Mouse (Mus musculus) retina, embryonic 14.5 days (tissue): ENCODE data around the gene Fbxw5.

ENCODE experiments used
- DNase-seq: peaks from one replicate; pipeline ENCODE4 v3.0.0-alpha.2; 2015; ENCODE audit warnings: low spot score

Gene Fbxw5

DNA sequence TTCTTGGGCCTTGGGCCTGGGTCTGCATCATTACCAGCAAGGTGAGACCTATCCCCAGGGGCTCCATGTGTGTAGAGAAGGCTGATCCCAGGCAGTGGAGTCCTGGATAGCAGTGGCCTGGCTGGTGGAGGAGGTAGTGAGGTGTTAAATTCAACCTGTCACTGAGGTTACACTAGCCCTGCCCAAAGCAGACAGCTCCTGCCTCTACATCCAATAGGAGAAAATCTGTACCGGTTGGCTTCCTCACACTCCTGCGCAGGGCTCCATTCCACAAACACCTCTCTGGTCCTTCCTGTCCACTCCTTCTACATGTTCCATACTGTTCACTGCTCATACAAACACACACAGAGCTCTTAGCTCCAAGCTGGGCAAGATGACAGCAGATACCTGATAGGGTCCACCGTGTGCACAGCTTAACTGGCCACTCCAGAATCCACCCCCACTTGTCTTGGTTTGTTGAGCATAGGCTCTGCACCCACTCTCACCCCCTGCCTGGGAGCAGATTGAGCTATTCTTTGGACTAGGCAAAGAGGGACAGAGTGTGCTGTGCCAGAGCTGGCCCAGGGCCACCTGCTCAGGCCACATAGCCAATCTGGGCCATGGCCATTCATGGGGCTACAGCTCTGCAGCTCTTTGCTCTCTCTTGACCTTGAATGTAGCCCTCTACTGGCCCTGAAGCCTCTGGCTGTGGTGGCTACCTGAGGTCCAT is 22.4 kb upstream of the Fbxw5 start:
- no peak for DNase-seq

DNA sequence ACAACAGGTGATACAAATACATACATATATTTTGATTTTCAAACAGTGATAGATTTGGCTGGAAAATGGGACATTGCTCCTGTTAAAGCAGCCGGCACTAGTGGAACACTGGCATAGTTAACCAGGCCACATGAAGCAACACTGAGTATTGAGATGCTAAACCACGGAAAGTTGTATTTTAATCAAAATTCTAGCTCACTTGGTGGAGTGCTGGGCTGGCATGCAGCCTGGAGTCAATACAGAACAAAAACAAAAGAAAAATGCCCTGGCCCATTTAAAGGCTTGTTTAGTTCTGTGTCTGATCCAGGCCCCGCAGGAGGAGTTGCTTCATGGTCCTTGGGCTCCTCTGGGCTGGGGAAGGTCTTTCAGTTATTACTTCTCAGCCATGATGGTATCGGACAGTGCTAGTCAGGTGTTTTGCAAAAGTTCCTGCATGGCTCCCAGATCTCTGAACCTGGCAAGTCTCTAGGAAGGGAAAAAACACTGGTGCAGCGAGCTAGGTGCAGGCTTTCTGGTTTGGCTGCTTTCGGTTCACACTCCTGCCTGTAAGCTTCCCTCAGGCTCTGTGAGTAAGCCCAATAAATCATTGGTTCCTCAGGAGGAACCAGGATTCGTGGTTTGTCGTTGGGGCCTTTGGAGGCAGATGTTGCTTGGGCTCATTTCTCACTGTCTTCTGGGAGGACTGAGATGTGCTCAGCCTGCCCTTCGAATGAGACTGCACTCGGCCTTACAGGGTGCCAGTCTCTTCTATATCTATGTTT is 20.8 kb upstream of the Fbxw5 start:
- no peak for DNase-seq

DNA sequence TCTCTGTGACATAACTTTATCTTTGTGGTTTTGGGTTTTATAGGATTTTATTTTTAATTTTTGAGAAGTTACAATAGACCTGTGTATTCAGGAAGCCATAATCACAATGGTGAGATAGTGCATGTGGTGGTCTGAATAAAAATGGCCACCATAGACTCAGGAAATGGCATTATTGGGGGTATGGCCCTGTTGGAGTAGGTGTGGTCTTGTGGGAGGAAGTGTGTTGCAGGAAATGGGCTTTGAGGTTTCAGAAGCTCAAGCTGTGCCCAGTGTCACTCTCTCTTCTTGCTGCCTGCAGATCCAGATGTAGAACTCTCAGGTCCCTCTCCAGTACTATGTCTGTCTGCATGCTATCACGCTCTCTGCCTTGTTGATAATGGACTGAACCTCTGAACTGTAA is 20.0 kb upstream of the Fbxw5 start:
- no peak for DNase-seq

DNA sequence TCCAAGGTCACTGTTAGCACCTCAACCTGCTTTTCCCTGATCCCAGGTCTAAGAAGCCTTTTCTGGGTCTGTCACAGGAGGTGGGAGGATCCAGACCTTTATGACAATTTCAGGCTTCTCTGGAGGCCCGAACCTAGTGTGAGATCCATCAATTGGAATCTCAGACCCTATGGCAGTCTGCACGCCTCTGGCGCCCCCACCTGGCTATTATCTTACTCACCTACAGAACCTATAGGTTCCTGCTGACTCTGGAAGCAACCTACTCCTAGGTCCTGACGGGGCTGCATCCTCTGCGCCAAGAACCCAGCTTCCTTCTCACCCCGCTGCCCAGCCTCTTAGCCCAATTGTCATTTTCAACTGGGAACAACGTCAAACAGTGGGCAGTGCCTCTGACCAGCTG is 17.6 kb upstream of the Fbxw5 start:
- peak; percentile 74 for DNase-seq

DNA sequence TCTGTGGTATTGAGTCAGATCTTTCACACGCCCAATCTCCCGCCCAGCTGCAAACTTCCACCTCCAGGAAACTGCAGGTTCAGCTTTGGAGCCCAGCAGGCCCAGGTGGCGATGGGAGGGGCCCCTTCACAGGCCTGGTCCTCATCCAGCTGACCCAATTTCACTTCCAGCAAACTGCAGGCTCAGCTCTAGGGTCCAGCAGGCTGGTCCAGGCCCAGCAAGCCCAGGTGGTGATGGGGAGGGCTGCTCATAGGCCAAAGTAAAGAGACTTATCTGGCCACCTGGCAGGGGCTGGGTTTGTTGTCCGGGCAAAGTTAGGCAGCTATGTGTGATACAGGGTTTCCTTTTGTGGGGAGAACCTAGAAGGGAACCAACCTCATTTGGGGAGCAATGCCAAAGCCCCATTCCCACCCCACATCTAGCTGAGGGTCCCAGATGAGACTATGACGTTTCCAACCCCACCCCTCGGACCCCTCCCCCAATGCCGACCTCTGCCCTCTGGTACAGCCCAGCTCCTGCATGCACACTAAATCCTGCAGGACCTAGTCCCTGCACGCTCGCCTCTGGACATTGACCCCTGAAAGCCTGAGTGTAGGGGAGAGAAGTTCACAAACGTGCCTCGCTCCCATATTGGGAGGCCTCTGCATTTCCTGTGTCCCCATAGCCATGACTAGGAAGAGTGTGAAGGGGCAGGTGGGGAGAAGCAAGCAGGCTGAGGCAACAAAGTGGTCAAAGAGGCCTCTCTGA is 15.5 kb upstream of the Fbxw5 start:
- no peak for DNase-seq

DNA sequence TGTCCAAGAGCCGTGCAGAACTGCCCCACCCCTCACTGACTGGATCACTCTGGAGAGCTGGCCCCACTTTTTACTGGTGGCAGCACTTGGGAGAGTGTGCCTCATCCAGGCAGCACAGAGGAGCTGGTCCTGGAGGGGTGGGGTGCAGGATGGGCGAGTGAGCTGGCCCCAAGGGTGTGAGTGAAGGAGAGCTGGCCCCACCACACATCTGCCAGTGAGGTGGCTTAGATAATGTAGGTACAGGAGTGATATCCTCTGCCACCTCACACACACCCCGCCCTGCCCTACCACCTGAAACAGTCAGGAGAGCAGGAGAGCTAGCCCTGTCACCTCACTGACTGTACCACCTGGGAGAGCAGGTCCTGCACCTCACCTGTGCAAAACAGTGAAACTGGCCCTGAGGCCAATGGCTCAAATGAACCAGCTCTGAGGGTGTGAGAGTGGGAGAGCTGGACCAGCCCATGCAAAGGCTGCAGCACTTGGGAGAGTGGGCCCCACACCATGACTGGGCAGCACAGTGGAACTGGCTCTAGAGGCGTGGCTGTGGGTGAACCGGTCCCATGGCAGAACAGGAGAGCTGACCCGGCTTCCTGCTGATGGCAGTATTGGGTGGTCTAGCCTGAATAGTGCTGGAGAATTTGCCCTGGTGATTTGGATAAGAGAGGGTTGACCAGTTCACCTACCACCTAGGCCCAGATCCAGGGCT is 12.4 kb upstream of the Fbxw5 start:
- no peak for DNase-seq

DNA sequence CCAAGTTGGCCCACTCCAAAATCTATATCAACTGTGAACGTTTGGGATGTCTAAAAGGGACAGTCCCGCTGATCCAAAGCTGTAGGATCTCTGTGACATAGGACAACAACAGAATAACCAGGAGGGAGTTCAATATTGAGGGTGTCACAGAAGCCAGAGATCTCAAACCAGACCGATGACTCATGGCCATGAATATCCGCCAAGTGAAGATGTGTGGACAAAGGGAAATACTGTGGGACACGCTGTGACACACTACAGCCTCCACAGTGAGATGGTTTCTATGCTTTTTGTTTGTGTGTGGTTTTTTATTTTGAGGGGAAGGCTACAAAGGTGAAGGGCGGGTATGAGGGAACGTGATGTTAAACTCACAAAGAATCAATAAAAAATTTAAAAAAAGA is 11.9 kb upstream of the Fbxw5 start:
- DNase-seq = no peak

DNA sequence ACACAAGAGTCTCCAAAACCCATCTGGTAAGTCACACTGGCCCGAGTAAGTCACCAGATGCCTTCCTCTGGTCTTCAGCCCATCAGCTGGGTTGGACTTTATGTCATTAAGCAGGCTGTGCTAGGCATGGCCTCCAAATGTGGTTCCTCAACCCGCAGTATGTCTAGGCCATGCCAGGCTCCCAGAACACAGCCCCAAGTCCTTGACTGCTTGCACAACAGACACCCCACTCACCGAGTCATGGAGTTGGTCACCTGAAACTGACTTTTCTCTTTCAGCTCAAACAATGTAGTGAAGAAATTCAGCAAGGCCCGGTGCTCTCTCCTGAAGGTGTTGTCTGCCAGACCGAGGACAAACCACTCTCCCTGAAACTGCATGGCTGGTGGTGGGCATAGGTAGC is 7.6 kb upstream of the Fbxw5 start:
- no peak for DNase-seq

DNA sequence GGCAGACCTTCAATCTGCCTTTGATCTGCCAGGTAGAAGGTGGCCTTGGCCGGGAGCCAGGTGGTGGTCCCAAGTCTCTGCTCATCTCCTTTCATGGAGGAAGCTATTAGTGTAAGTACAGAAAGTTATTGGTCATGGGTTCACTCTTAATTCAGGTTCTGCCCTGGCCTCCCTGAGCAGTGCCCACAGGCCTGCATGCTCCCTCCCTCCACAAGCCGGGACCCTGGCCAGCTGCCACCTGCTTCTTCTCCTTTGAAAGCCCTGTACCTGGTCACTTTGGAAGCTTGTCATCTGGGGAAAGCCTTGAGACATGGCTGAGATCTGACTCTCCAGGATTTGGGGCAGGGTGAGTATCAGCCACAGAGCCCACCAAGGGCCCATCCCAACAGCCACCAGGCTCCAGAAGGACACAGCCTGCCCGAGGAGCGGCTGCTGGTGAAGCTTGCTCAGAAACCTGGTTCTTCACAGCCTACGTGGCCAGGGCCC is 7.0 kb upstream of the Fbxw5 start, which contains the start of gene Lcn12:
Lcn12 (minus strand) TSS at position 436 of the 486 bp plus-strand sequence.
- DNase-seq = no peak

DNA sequence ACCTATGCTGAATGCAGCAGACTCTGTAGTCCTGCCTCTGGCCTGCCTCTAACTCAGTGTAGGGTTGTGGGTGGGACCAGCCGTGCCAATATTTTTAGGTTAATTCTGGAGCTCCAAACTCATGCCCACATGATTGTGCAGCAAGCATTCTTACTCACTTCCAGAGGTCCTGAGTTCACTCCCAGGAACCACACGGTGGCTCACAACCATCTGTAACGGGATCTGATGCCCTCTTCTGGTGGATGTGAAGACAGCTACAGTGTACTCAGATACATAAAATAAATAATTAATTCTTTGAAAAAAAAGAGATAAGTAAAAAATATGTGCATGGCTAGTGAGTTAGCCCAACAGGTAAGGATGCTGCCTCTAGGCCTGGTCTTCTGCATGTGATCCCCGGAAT is 4.1 kb upstream of the Fbxw5 start:
- DNase-seq = peak; percentile 66

DNA sequence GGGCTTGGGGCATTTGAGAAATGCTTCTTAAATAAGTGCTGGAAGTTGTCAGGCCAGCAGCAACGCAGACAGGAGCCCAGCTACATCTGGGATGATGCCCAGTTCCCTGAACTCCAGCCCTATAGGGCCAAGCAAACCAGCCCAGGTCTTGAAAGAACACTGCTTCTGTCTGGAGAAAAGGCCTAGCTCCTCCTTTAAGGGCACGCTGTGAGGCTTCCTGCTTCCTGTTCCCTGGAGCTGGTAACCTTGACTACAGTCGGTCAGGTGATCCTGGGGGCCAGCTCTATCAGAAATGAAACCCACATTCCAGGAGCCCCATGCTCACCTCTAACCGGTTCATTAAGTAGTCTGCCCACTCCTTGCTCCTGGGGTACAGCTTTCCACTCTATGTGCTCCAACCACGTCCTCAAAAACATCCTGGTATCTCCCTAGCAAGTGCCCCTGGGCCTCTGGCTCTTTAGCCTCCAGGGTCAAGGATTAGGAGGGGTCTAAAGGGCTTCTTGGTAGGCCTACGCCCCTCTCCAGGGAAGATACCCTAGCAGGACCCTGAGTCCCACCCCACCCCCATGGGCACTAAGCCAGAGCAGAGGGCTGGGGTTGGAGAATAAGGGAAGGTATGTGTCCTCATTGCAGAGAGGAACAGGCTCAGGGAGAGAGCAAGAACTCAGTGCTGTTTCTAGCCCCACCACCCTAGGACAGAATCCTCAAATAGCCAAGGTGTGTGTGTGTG is 2.5 kb upstream of the Fbxw5 start:
- DNase-seq = no peak

DNA sequence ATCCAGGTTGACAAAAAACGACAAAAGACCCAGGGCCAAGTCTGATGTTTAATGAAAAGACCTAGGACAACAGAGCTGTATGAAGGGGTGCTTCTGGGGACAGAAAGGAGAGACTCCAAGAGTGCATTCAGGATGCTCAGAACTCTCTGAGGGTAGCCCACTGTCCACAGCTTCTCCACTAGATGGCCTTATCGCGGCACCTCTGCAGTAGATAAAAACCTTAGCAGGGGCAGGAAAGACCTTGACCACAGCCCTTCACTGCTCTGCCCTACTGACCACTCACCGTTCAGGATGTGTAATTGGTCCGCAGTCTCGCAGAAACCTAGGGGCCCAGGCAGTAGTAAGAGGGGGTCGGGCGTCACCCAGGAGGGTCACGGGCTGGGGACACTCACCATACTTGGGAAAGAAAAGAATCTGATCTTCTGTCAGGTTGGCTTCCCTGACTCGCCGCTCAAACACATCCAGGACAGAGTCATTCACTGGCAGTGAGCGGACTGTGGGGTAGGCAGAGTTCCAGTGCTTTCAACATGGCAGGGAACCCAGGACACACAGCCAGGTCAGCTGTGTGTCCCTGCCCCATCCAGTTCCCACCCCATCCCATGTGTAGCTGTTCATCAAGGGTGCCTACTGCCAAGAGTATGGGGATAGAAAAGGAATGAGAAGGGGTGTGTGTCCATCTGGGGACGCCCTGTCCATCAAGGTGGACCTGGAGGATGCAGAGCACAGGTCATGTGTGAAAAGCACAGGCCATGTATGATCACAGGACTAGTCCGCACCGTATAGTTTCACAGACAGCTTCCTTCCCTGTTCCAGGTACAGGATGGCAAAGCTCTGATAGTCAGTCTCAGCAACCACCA is 1.7 kb upstream of the Fbxw5 start:
- no peak for DNase-seq

DNA sequence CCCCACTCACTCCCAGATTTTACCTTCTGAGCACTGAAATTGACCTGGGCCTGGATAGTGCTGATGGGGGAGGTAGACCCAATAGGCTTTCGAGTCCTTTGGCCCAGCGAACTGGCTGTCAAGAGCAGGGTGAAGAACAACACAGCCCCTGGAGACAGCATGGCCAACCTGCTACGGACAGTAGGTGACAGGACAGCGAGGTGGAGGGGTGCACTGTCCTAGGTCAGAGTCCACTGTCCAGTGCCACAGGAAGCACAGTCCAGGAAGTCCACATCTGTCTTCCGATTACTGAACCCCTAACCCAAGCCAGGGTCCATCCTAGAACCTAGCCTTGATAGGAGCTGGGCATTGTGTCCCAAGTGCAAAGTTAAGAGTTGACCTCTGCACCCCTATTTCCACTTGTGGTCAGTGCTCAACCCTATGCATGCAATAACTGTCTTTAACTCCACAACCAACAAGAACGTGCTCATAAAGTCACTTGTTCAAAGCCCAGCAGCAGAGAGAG is 427 bp upstream of the Fbxw5 start:
- DNase-seq = no peak

DNA sequence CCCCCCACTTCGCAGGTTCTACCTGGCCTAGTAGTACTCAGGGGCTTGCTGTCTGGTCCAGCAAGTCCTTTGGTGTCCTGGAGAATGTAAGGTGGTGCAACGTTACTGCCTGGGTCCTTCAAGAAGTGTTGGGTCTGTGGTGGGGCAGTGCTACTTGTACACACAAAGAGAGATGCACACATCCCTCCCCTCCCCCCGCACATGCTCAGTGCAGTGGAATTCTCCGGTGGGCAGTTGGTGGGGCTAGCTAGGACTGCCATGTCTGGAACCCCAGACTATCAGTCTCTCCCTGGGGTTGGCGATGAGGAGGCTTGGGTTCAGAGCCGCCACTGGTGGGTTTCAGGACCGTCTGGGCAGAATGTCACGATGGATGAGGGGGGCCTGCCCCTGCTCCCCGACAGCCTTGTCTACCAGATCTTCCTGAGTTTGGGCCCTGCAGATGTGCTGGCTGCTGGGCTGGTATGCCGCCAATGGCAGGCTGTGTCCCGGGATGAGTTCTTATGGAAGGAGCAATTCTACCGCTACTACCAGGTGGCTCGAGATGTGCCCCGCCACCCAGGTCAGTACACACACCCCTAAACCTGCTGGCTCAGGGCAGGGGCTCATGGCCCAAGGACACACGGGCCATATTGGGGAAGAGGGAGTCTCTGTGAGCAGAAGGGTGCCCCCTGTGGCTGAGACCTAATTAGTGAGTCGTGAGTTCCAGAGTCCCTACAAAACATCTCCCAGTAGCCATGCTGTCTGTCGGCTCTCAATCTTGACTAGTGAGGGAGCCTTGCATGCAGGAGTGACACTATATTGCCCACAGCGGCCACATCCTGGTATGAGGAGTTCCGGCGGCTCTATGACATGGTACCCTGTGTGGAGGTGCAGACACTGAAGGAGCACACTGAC is 1.3 kb downstream of the Fbxw5 start, which contains the start of gene C8g:
C8g (minus strand) TSS at position 127 of the 894 bp plus-strand sequence.
- DNase-seq = peak; percentile 13

DNA sequence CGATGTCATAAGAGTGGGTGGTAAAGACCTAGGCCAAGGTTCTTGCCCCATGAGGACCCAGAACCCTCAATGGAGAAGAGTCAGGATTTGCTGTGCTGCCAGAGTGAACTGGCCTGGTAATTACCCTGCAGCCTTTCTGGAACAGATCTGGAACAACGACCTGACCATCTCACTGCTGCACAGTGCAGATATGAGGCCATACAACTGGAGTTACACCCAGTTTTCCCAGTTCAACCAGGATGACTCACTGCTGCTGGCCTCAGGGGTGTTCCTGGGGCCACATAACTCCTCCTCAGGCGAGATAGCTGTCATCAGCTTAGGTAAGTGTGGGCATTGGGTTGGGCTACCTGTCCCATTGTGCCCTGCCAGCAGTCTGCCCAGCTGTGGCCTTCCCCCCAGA is 2.2 kb downstream of the Fbxw5 start:
- DNase-seq = no peak

DNA sequence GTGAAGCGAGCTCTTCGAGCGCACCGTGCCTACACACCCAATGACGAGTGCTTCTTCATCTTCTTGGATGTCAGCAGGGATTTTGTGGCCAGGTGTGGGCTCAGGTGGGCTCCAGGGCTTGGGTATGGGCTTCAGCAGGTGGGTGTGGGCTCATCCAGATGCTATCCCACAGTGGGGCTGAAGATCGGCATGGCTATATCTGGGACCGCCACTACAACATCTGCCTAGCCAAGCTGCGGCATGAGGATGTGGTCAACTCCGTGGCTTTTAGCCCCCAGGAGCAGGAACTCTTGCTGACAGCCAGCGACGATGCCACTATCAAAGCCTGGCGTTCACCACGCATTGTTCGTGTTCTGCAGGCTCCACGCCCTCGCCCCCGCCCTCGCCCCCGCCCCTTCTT is 4.0 kb downstream of the Fbxw5 start:
- no peak for DNase-seq

DNA sequence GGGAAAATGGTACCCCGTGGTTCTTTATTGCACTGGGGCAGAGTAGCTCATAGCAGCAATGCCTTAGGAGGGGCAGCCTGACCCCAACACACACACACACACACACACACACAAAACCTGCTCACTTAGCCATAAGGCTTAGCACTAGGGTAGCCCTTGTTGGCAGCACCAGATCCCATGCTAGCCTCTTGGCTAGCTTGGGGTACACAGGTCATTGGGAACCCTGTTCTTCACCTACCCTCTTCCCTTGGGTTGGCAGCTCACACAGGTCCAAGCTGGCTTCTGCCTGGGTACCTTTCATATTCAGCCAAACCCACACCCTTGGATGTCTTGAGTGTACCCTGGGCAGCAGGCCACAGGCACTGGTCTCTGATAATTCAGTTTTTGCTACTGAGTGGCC is 4.5 kb downstream of the Fbxw5 start:
- no peak for DNase-seq

DNA sequence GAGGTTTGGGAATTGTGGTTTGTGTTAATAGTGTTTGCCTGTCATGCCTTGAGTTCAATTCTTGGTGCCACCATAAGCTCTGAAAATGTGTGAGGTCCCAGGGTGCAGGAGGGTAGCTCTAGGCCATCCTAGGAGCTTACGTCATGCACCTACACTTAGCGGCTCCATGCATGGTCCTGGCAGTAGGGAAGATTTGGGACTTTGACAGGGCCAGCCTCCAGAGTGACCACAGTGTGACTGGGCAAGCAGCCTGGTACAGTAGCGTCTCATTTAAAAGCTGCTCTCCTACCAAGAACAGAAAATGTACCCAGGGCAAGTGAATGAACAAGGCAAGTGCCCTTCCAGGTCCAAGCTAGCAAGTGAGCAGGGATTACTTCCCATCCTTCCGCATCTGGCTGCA is 5.3 kb downstream of the Fbxw5 start:
- no peak for DNase-seq

DNA sequence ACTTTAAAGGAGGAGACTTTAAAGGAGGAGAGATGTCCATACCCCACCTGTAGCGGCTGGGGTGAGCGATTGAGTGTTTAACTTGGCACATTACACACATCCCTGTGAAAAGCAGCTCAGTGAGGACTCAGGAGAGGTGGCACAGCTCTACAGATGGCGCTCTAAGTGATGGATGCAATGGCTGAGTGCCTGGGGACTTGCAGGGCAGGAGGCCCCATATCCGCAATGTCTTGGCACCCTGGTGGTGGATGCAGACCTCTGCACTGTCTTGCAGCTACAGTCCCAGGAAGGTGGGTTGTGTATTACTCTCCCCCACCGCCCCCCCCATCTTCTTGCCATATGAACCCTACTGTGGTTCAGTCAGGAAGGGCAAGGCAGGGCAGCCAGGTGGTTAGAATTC is 6.4 kb downstream of the Fbxw5 start:
- DNase-seq = peak; percentile 49
